Mouse (Mus musculus): ENCODE measurements around the gene Chchd5.

DNA sequence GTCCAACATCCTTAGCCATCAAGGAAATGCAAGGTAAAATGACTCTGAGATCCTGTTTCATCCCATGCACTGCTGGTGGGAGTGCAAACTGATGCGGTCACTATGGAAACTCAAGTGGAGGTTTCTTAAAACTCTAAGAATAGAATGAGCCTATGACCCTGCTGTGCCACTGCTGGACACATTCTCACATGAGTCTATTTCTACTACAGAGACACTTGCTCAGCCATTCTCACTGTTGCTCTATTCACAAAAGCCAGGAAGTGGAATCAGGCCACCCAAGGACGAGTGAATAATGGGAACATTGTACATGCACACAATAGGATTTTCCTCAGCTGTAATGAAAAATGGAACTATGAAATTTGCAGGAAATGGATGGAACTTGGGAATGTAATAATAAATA lies 19.3 kb downstream of the Chchd5 start:
- TF ChIP-seq ZNF384 (IDR thresholded peaks at IDR 0.05; ENCODE audit: low read depth, low read length) (no peak), ZC3H11A (IDR thresholded peaks at IDR 0.05; ENCODE audit: borderline replicate concordance, low read depth, low read length) (no peak), HCFC1 (IDR thresholded peaks at IDR 0.05; ENCODE audit: borderline replicate concordance, insufficient read depth, low read length) (no peak), CHD2 (IDR thresholded peaks at IDR 0.05; ENCODE audit: low read depth, low read length) (no peak)

Measured in ES-E14 (cell line).